Mouse (Mus musculus): Measurements from ENCODE around the gene Nipsnap3a.

DNA sequence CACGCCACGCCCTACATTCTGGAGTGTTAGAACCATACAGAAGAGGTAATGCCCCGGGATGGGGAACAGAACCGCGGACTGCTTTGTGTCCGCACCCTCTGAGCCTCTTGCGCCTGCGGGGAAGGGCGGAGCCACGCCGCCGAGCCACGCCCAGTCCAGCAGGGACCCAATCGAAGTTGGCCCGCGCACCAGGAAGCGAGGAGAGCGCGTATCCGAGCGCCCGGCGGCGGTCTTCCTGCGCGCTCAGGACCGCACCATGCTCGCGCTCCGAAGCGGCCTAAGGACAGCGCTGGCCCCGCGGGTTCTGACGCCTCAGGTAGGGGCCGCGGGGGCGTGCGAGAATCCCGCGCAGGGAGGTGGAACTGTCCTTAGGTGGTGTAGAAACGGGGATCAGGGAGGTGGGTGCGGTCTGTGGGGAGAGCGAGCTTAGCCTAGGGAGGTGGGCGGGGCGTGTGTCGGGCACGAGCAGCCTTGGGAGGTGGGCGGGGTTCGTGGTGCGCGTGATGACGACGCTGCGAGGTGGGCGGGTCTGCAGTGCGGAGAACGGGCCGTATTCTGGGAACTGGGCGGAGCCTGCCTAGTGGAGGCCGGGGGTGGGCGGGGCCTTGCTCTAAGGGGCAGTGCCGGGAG, 22.8 kb downstream of the Nipsnap3a start, which contains the start of gene Nipsnap3b:
- TF ChIP-seq MYOD1 (IDR thresholded peaks at IDR 0.05; ENCODE audit: control insufficient read depth in 1 of 3, insufficient read length in 2 of 3, low read depth in 2 of 3) (no peak), USF1 (IDR thresholded peaks at IDR 0.05; ENCODE audit: low read depth) (no peak), POLR2A (IDR thresholded peaks at IDR 0.05; ENCODE audit: insufficient read length, low read depth) (peak; percentile 63), POLR2AphosphoS2 (IDR thresholded peaks at IDR 0.05; ENCODE audit: insufficient read length, low read depth) (peak; percentile 36)

Data from myocyte (in vitro differentiated cells).